Mouse (Mus musculus) liver, embryonic 11.5 days (tissue): ENCODE results near the gene Pi4k2a. TPM values are rescaled to one million over a fixed set of nuclear protein-coding genes. Genes with fewer than 3 reads are reported as not detected.

Source experiments
- ATAC-seq: fragments of 200-750 bp; cut with Nextera tagmentation; replicated peaks from 2 replicates; pipeline ENCODE4 v1.8.0; 2017; ENCODE audit warnings: moderate number of reproducible peaks, mild to moderate bottlenecking, moderate TSS enrichment, moderate library complexity; ENCODE audit not compliant: low FRiP score
- DNase-seq: peaks from one replicate; pipeline ENCODE4 v3.0.0-alpha.2; 2017; ENCODE audit warnings: low spot score
- H3K27ac ChIP-seq: fragments of 300-500 bp; sonication (generic); 2 replicates; pipeline ENCODE4 v1.5.1; 2014; ENCODE audit warnings: mild to moderate bottlenecking, low read depth, low read length, control low read depth
- H3K27me3 ChIP-seq: fragments of 300-500 bp; sonication (generic); replicated peaks from 2 replicates; pipeline ENCODE4 v1.6.1; 2014; ENCODE audit warnings: low read length, mixed read lengths; ENCODE audit not compliant: control insufficient read depth, insufficient read depth
- H3K36me3 ChIP-seq: fragments of 300-500 bp; sonication (generic); 2 replicates; pipeline ENCODE4 v1.6.1; 2014; ENCODE audit warnings: mild to moderate bottlenecking, low read length, moderate library complexity, mixed read lengths; ENCODE audit not compliant: control insufficient read depth, insufficient read depth
- H3K4me1 ChIP-seq: fragments of 300-500 bp; sonication (generic); replicated peaks from 2 replicates; pipeline ENCODE4 v1.6.1; 2014; ENCODE audit warnings: low read length, mixed read lengths; ENCODE audit not compliant: control insufficient read depth, insufficient read depth
- H3K4me2 ChIP-seq: fragments of 300-500 bp; sonication (generic); 2 replicates; pipeline ENCODE4 v1.6.1; 2014; ENCODE audit warnings: mild to moderate bottlenecking, control low read depth, moderate library complexity
- H3K4me3 ChIP-seq: fragments of 300-500 bp; sonication (generic); 2 replicates; pipeline ENCODE4 v1.5.1; 2014; ENCODE audit warnings: low read depth, low read length, control low read depth
- H3K9ac ChIP-seq: fragments of 300-500 bp; sonication (generic); 2 replicates; pipeline ENCODE4 v1.6.1; 2014; ENCODE audit warnings: low read depth, low read length, control low read depth
- H3K9me3 ChIP-seq: fragments of 300-500 bp; sonication (generic); 2 replicates; pipeline ENCODE4 v1.6.1; 2016; ENCODE audit warnings: low read length, inconsistent platforms, mixed read lengths; ENCODE audit not compliant: control insufficient read depth
- WGBS: fragments of 180-500 bp; shearing (Covaris S2); extraction: QIAGEN DNeasy Blood & Tissue Kit; methylation state at CpG from one replicate; pipeline ENCODE4 v1.1.7; 2014; 5-methylcytosine and 5-hydroxymethylcytosine counted together
- polyA plus RNA-seq: library from polyadenylated mRNA; unstranded; fragments of >200 nt; fragmentation: Nextera tagmentation; extraction: Ambion mirVana; gene quantifications from 2 replicates; pipeline ENCODE4 v1.2.1, GENCODE M21; 2014

Gene Pi4k2a
- polyA plus RNA-seq, 1 experiment from 2014 or later: 17.6 TPM

- 19% methylated on average over 14 of the region's 14 CpGs for WGBS
Measured at GRCm38 (mm10) chr19:42089103-42089747, 1.0 kb upstream of the Pi4k2a start.

GRCm38 (mm10) chr19:42090637-42091141 is 419 bp downstream of the Pi4k2a start:
- H3K4me3 ChIP-seq: peak overlapping the region; percentile 96
- H3K36me3 ChIP-seq: peaks cover 4% of the 10 kb centered on the region; the same call in 1 of the 2 replicates
- DNase-seq (peak; percentile 65), ATAC-seq (peak; percentile 37)
- no peaks in the 10 kb centered on the region for H3K27me3 ChIP-seq
- H3K27ac ChIP-seq: peak overlapping the region; percentile 73
- peaks cover 22% of the 10 kb centered on the region for H3K4me1 ChIP-seq
- H3K9me3 ChIP-seq: no peaks in the 10 kb centered on the region
- under 1% methylated on average over 52 of the region's 52 CpGs for WGBS
- peak overlapping the region; percentile 85 for H3K9ac ChIP-seq
- H3K4me2 ChIP-seq: peak overlapping the region; percentile 88

More at GRCm38 (mm10) chr19:42089103-42089747, 1.0 kb upstream of the Pi4k2a start:
- peak overlapping the region; percentile 96 for H3K4me3 ChIP-seq
- DNase-seq: peak; percentile 54
- H3K4me1 ChIP-seq: peaks cover 25% of the 10 kb centered on the region
- no peaks in the 10 kb centered on the region for H3K27me3 ChIP-seq
- H3K36me3 ChIP-seq: peaks cover 4% of the 10 kb centered on the region; the same call in 1 of the 2 replicates
- no peaks in the 10 kb centered on the region for H3K9me3 ChIP-seq
- H3K27ac ChIP-seq: peak overlapping the region; percentile 84
- H3K9ac ChIP-seq: peak overlapping the region; percentile 44
- peak overlapping the region; percentile 73 for H3K4me2 ChIP-seq
- ATAC-seq: no peak

GRCm38 (mm10) chr19:42099406-42099805 is 9.1 kb downstream of the Pi4k2a start:
- no peak overlapping the region for H3K9ac ChIP-seq
- no peaks in the 10 kb centered on the region for H3K27me3 ChIP-seq
- no peak for ATAC-seq
- H3K4me3 ChIP-seq: no peak overlapping the region
- H3K27ac ChIP-seq: no peak overlapping the region
- 84% methylated on average over 3 of the region's 3 CpGs for WGBS
- no peak for DNase-seq
- peaks cover 6% of the 10 kb centered on the region for H3K36me3 ChIP-seq
- H3K9me3 ChIP-seq: no peaks in the 10 kb centered on the region
- no peaks in the 10 kb centered on the region for H3K4me1 ChIP-seq
- no peak overlapping the region for H3K4me2 ChIP-seq

- Histone ChIP-seq H3K27me3 (no peaks in the 10 kb centered on the region), H3K9ac (no peak overlapping the region), H3K4me1 (no peaks in the 10 kb centered on the region), H3K4me3 (no peak overlapping the region), H3K36me3 (peaks cover 15% of the 10 kb centered on the region), H3K4me2 (no peak overlapping the region), H3K9me3 (no peaks in the 10 kb centered on the region), H3K27ac (no peak overlapping the region)
- ATAC-seq: no peak
- 94% methylated on average over 9 of the region's 9 CpGs for whole genome bisulfite sequencing
- no peak for DNase-seq
Measured at GRCm38 (mm10) chr19:42104681-42105080, 14.4 kb downstream of the Pi4k2a start.

GRCm38 (mm10) chr19:42115783-42116335 is 25.6 kb downstream of the Pi4k2a start:
- peaks cover 21% of the 10 kb centered on the region for H3K36me3 ChIP-seq
- 84% methylated on average over 4 of the region's 4 CpGs for WGBS

GRCm38 (mm10) chr19:42118142-42118541 is 27.9 kb downstream of the Pi4k2a start:
- ATAC-seq (no peak), DNase-seq (no peak)
- whole genome bisulfite sequencing: 91% methylated on average over 9 of the region's 9 CpGs
- H3K4me3 ChIP-seq: no peak overlapping the region
- H3K4me1 ChIP-seq: no peaks in the 10 kb centered on the region
- H3K27me3 ChIP-seq: no peaks in the 10 kb centered on the region
- H3K9ac ChIP-seq: no peak overlapping the region
- H3K27ac ChIP-seq: no peak overlapping the region
- H3K36me3 ChIP-seq: peaks cover 24% of the 10 kb centered on the region
- H3K4me2 ChIP-seq: no peak overlapping the region
- H3K9me3 ChIP-seq: no peaks in the 10 kb centered on the region

More at GRCm38 (mm10) chr19:42115783-42116335, 25.6 kb downstream of the Pi4k2a start:
- Histone ChIP-seq H3K9me3 (no peaks in the 10 kb centered on the region), H3K9ac (no peak overlapping the region), H3K4me2 (no peak overlapping the region), H3K27ac (no peak overlapping the region; the same call in 1 of the 2 replicates), H3K4me1 (no peaks in the 10 kb centered on the region), H3K27me3 (no peaks in the 10 kb centered on the region), H3K4me3 (no peak overlapping the region)
- no peak for ATAC-seq
- no peak for DNase-seq

- Histone ChIP-seq H3K4me1 (no peaks in the 10 kb centered on the region), H3K4me2 (no peak overlapping the region), H3K27me3 (no peaks in the 10 kb centered on the region), H3K4me3 (no peak overlapping the region), H3K9me3 (no peaks in the 10 kb centered on the region), H3K27ac (no peak overlapping the region), H3K9ac (no peak overlapping the region), H3K36me3 (peaks cover 23% of the 10 kb centered on the region)
- 60% methylated on average over 5 of the region's 5 CpGs for WGBS
- no peak for DNase-seq
- peak; percentile 49; the same call in 1 of the 2 replicates for ATAC-seq
Measured at GRCm38 (mm10) chr19:42118596-42118995, 28.3 kb downstream of the Pi4k2a start.

- H3K36me3 ChIP-seq: peaks cover 19% of the 10 kb centered on the region; the same call in 1 of the 2 replicates
- H3K9ac ChIP-seq: no peak overlapping the region
- no peak overlapping the region for H3K4me2 ChIP-seq
- H3K27ac ChIP-seq: no peak overlapping the region
- no peak for DNase-seq
- H3K4me3 ChIP-seq: no peak overlapping the region
- ATAC-seq: no peak
- H3K9me3 ChIP-seq: no peaks in the 10 kb centered on the region
- no peaks in the 10 kb centered on the region for H3K27me3 ChIP-seq
- H3K4me1 ChIP-seq: no peaks in the 10 kb centered on the region
- 90% methylated on average over 8 of the region's 8 CpGs for WGBS
Measured at GRCm38 (mm10) chr19:42120451-42120850, 30.2 kb downstream of the Pi4k2a start.
